Mouse (Mus musculus): ENCODE data around the gene Acbd3. TPM values are rescaled to one million over a fixed set of nuclear protein-coding genes. Genes with fewer than 3 reads are reported as not detected.

Acbd3 gene
- total and polyA plus RNA-seq, 3 experiments = 17.8 to 23.2 TPM; not detected in 1

- TF ChIP-seq ETS1 (IDR thresholded peaks at IDR 0.05; ENCODE audit: low read depth, low read length) = peak; percentile 99
- no peak for TF ChIP-seq CTCF (IDR thresholded peaks at IDR 0.05 in 2 of 3, conservative IDR thresholded peaks at IDR 0.05 in 1 of 3; ENCODE audit: control insufficient read depth in 1 of 3, insufficient read depth in 1 of 3, low read depth in 2 of 3, low read length in 3 of 3, poor library complexity in 1 of 3, severe bottlenecking in 1 of 3)
Observed at GRCm38 (mm10) chr1:180722608-180723007, 3.2 kb upstream of the Acbd3 start (continued).

GRCm38 (mm10) chr1:180723701-180724238 is 2.1 kb upstream of the Acbd3 start:
- H3K36me3 ChIP-seq (ENCODE audit: control insufficient read depth in 1 of 2, insufficient read depth in 2 of 2, low read length in 2 of 2) = peaks cover 0 to 50% of the 10 kb centered on the region in 2 experiments; a peak in 2 of 4 replicates
- DNase-seq (ENCODE audit: low read depth, low spot score) = peak; percentile 60
- peak overlapping the region; percentile 18 for H3K27ac ChIP-seq (ENCODE audit: control insufficient read depth, low read depth, low read length)
- peaks cover 28 to 52% of the 10 kb centered on the region in 2 experiments for H3K4me1 ChIP-seq (ENCODE audit: control insufficient read depth in 1 of 2, insufficient read depth in 2 of 2, low read length in 2 of 2)
- no peak overlapping the region for H3K9ac ChIP-seq (ENCODE audit: control insufficient read depth, low read depth, low read length, poor library complexity, severe bottlenecking)
- no peak overlapping the region for H3K4me3 ChIP-seq (ENCODE audit: control insufficient read depth in 1 of 2, insufficient read depth in 1 of 2, low read depth in 2 of 2, low read length in 2 of 2)
- no peaks in the 10 kb centered on the region for H3K27me3 ChIP-seq (ENCODE audit: control insufficient read depth in 1 of 2, insufficient read depth in 2 of 2, low read length in 2 of 2)
- peaks cover 24% of the 10 kb centered on the region for H3K79me2 ChIP-seq (ENCODE audit: control insufficient read depth, insufficient read depth, low read length, poor library complexity)
- H3K9me3 ChIP-seq (replicated peaks; ENCODE audit: insufficient read depth, low read length) = no peaks in the 10 kb centered on the region
- no peak for TF ChIP-seq TAL1 (IDR thresholded peaks at IDR 0.05; ENCODE audit: low read length)
- no peak for TF ChIP-seq MAX (IDR thresholded peaks at IDR 0.05; ENCODE audit: low read length)
- TF ChIP-seq MEF2A (IDR thresholded peaks at IDR 0.05; ENCODE audit: extremely low read depth, insufficient replicate concordance, low read depth, low read length, poor library complexity, severe bottlenecking) = no peak
- TF ChIP-seq ZC3H11A (IDR thresholded peaks at IDR 0.05; ENCODE audit: low read depth, low read length) = no peak
- no peak for TF ChIP-seq JUND (IDR thresholded peaks at IDR 0.05; ENCODE audit: low read depth, low read length)
- peak; percentile 21 to 58; a peak in 3 of 4 replicates for TF ChIP-seq EP300 (IDR thresholded peaks at IDR 0.05; ENCODE audit: low read depth in 1 of 2, low read length in 2 of 2)
- no peak for TF ChIP-seq RAD21 (IDR thresholded peaks at IDR 0.05; ENCODE audit: low read depth, low read length)
- no peak for TF ChIP-seq GATA1 (IDR thresholded peaks at IDR 0.05; ENCODE audit: low read depth, low read length)
- TF ChIP-seq KAT2A (conservative IDR thresholded peaks at IDR 0.05; ENCODE audit: low read depth, low read length) = no peak
- no peak for TF ChIP-seq POLR2A (IDR thresholded peaks at IDR 0.05; ENCODE audit: control insufficient read depth in 1 of 2, insufficient read depth in 1 of 2, low read depth in 1 of 2, low read length in 2 of 2, poor library complexity in 1 of 2)
- no peak for TF ChIP-seq NELFE (IDR thresholded peaks at IDR 0.05; ENCODE audit: low read depth, low read length)
- no peak for TF ChIP-seq TCF12 (IDR thresholded peaks at IDR 0.05; ENCODE audit: low read depth, low read length)
- no peak for TF ChIP-seq MAZ (IDR thresholded peaks at IDR 0.05; ENCODE audit: low read depth, low read length)
- TF ChIP-seq CTCF (IDR thresholded peaks at IDR 0.05 in 2 of 3, conservative IDR thresholded peaks at IDR 0.05 in 1 of 3; ENCODE audit: control insufficient read depth in 1 of 3, insufficient read depth in 1 of 3, low read depth in 2 of 3, low read length in 3 of 3, poor library complexity in 1 of 3, severe bottlenecking in 1 of 3) = no peak
- no peak for TF ChIP-seq TBP (IDR thresholded peaks at IDR 0.05; ENCODE audit: low read depth, low read length)
- no peak for TF ChIP-seq ELF1 (IDR thresholded peaks at IDR 0.05; ENCODE audit: low read depth, low read length)
- TF ChIP-seq NRF1 (IDR thresholded peaks at IDR 0.05; ENCODE audit: insufficient read depth, low read depth, low read length, poor library complexity, severe bottlenecking) = no peak
- peak; percentile 35; the same call in 1 of the 2 replicates for TF ChIP-seq MYB (IDR thresholded peaks at IDR 0.05; ENCODE audit: low read depth, low read length)
- no peak for TF ChIP-seq ZNF384 (IDR thresholded peaks at IDR 0.05; ENCODE audit: low read depth, low read length)
- no peak for TF ChIP-seq ZMIZ1 (IDR thresholded peaks at IDR 0.05; ENCODE audit: low read depth, low read length)
- TF ChIP-seq POLR2AphosphoS5 (IDR thresholded peaks at IDR 0.05; ENCODE audit: borderline replicate concordance, low read depth, low read length) = no peak
- no peak for TF ChIP-seq CHD1 (IDR thresholded peaks at IDR 0.05; ENCODE audit: low read depth, low read length)
- no peak for TF ChIP-seq MAFK (IDR thresholded peaks at IDR 0.05; ENCODE audit: borderline replicate concordance, low read depth, low read length)
- TF ChIP-seq RCOR1 (IDR thresholded peaks at IDR 0.05; ENCODE audit: low read depth, low read length) = no peak
- peak; percentile 83 for TF ChIP-seq USF1 (IDR thresholded peaks at IDR 0.05; ENCODE audit: low read depth, low read length)
- peak; percentile 42; the same call in 1 of the 2 replicates for TF ChIP-seq SIN3A (IDR thresholded peaks at IDR 0.05; ENCODE audit: low read length)
- no peak for TF ChIP-seq POLR2AphosphoS2 (IDR thresholded peaks at IDR 0.05; ENCODE audit: low read length)
- TF ChIP-seq ZKSCAN1 (IDR thresholded peaks at IDR 0.05; ENCODE audit: low read depth, low read length) = no peak
- TF ChIP-seq MXI1 (IDR thresholded peaks at IDR 0.05; ENCODE audit: low read depth, low read length) = peak; percentile 25; the same call in 1 of the 2 replicates
- no peak for TF ChIP-seq CHD2 (IDR thresholded peaks at IDR 0.05; ENCODE audit: low read length)
- peak; percentile 50; the same call in 1 of the 2 replicates for TF ChIP-seq BHLHE40 (IDR thresholded peaks at IDR 0.05; ENCODE audit: borderline replicate concordance, low read depth, low read length)
- TF ChIP-seq E2F4 (IDR thresholded peaks at IDR 0.05; ENCODE audit: borderline replicate concordance, low read depth, low read length) = no peak
- TF ChIP-seq ETS1 (IDR thresholded peaks at IDR 0.05; ENCODE audit: low read depth, low read length) = peak; percentile 88
- TF ChIP-seq HCFC1 (IDR thresholded peaks at IDR 0.05; ENCODE audit: low read depth, low read length) = no peak

All from MEL (cell line).